Mouse (Mus musculus) E14TG2a.4 (cell line): ENCODE measurements at regions not wholly inside any gene's neighbourhood (a gene's known extent, or its start where the extent isn't known, plus 50 kb on each side); places are given as distances from the start of the nearest gene placed in this dataset.

Experiments
- CTCF ChIP-seq: conservative IDR thresholded peaks from 2 replicates; pipeline ENCODE4 v1.5.1; 2014; ENCODE audit warnings: low read length
- NANOG ChIP-seq: IDR thresholded peaks from 2 replicates; pipeline ENCODE4 v1.6.1; 2014; ENCODE audit warnings: borderline replicate concordance, low read length, mixed read lengths
- POU5F1 ChIP-seq: IDR thresholded peaks from 2 replicates; pipeline ENCODE4 v1.6.1; 2014; ENCODE audit warnings: low read length, borderline replicate concordance

GRCm38 (mm10) chr12:106429991-106430390, 420.0 kb downstream of the Vrk1 start:
- TF ChIP-seq CTCF (no peak), NANOG (no peak), POU5F1 (no peak)
